Mouse (Mus musculus) right cerebral cortex, postnatal 10 days (tissue): Measurements from ENCODE around the gene Fsd1l.
"Not testable (repeated sequence)": the region's sequence is repeated elsewhere in the genome, so short reads cannot be mapped to it uniquely, and the experiment has no call there.

Source experiments
- DNase-seq, 2 experiments: peaks; one replicate each; pipeline ENCODE4 v3.0.0; 2021; ENCODE audit warnings: low spot score in 2 of 2

Gene Fsd1l

GRCm38 (mm10) chr4:53628924-53629323 is 2.3 kb upstream of the Fsd1l start:
- DNase-seq: no peak

- no peak for DNase-seq
These were observed 332 bp upstream of the Fsd1l start for GRCm38 (mm10) chr4:53630963-53631315.

GRCm38 (mm10) chr4:53632011-53632349 is 709 bp downstream of the Fsd1l start:
- no peak for DNase-seq

GRCm38 (mm10) chr4:53635336-53635735 is 4.1 kb downstream of the Fsd1l start:
- no peak for DNase-seq

- peak; percentile 59 to 65 for DNase-seq
These were observed 6.1 kb downstream of the Fsd1l start for GRCm38 (mm10) chr4:53637269-53637909.

- no peak for DNase-seq
These were observed 7.4 kb downstream of the Fsd1l start for GRCm38 (mm10) chr4:53638549-53639123.

- DNase-seq: no peak
These were observed 26.8 kb downstream of the Fsd1l start for GRCm38 (mm10) chr4:53658029-53658428.

- no peak for DNase-seq
These were observed 29.4 kb downstream of the Fsd1l start for GRCm38 (mm10) chr4:53660711-53661110.

- DNase-seq: no peak
These were observed 50.8 kb downstream of the Fsd1l start for GRCm38 (mm10) chr4:53682092-53682491.

GRCm38 (mm10) chr4:53688965-53689364 is 57.7 kb downstream of the Fsd1l start:
- DNase-seq: no peak

- DNase-seq: peak; percentile 48 to 55
These were observed 60.1 kb downstream of the Fsd1l start for GRCm38 (mm10) chr4:53691418-53691817.

GRCm38 (mm10) chr4:53709166-53709565 is 77.9 kb downstream of the Fsd1l start:
- not testable (repeated sequence) for DNase-seq

- no peak for DNase-seq
These were observed 78.8 kb downstream of the Fsd1l start for GRCm38 (mm10) chr4:53710021-53710420.

- DNase-seq: no peak
These were observed 79.5 kb downstream of the Fsd1l start for GRCm38 (mm10) chr4:53710555-53711328.

GRCm38 (mm10) chr4:53713704-53714050 is 82.4 kb downstream of the Fsd1l start, which contains the start of gene Fktn:
TSS of gene Fktn (plus strand) at chr4:53713998.
- DNase-seq: no peak

- peak; percentile 94 to 95 for DNase-seq
These were observed 83.0 kb downstream of the Fsd1l start for GRCm38 (mm10) chr4:53714051-53714814.

- no peak for DNase-seq
These were observed 84.7 kb downstream of the Fsd1l start for GRCm38 (mm10) chr4:53715977-53716376.

- no peak for DNase-seq
These were observed 86.3 kb downstream of the Fsd1l start for GRCm38 (mm10) chr4:53717546-53717945.

GRCm38 (mm10) chr4:53718261-53718660 is 87.0 kb downstream of the Fsd1l start:
- DNase-seq: no peak

- DNase-seq: no peak
These were observed 91.2 kb downstream of the Fsd1l start for GRCm38 (mm10) chr4:53722506-53722905.

GRCm38 (mm10) chr4:53726100-53726499 is 94.8 kb downstream of the Fsd1l start:
- not testable (repeated sequence) for DNase-seq

- no peak for DNase-seq
These were observed 96.8 kb downstream of the Fsd1l start for GRCm38 (mm10) chr4:53728121-53728520.
